Mouse (Mus musculus): Measurements from ENCODE around the gene Fcrla.

The Fcrla gene

DNA sequence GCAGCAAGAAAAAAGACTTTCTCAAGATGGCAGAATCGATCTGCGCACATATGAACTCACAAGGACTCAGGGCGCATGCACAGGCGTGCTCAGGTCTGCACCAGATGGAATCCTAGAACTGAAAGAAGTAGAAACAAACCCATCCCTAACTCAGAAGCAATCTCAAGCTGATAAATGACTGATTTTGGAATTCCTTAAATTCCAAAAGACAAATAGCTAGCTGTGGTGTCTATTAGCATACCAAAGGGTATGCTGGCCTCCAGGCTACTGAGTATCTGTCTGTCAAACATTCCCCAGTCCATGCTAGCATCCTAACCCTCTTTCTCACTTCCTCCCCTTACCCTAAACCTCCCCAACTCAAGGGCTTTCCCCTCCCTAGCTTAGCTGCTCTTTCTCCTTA is 38.1 kb downstream of the Fcrla start:
- peak; percentile 93 for DNase-seq (ENCODE audit: low read depth, low spot score)

DNA sequence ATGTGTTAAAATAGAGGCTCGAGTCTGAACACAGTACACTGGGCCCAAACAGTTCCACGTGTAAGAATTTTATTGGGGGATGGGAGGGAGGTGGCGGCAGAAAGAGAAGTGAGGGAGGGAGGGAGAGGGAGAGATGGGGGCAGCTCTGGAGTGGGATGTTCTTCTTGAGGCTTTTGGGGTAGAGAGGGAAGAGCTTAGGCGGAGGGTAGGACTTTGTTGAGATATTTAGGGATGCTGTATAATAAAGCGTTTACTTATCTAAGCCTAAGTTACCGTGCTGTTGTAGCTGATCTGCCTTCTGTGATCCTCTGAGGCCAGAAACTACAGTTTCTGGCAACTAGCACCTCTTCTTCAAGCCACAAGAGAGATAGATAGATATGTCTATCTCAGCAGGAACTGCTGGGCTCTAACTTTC is 41.3 kb downstream of the Fcrla start:
- DNase-seq (ENCODE audit: low read depth, low spot score) = no peak

DNA sequence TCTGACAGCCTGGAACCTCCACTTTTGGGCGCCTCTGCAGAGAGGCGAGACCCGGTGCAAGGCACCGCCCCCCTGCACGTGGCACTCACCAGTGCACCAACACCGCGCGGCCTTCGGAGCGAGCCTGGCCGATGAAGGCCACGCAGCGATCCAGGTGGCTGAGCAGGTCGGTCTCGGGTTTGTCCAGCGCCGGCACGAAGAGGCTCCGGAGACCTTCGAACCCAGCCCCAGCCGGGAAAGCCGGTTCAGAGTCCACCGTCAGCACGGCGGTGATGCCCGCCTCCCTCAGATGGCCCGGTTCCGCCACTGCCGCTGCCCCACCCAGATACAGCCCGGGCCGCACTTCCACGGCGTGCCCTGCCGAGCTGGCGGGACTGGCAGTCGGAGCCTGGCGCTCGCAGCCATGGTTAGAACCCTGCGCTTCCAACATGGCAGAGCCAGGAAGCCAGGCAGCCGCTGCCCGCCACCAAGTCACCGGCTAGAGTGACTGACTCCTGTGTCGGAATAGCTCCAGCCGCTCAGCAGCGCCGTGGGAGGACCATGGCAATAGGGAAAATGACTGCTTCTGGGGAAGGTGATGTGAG is 42.3 kb downstream of the Fcrla start, which contains the start of the genes Gm26620 and Dusp12:
TSS of gene Gm26620 (plus strand) at position 88 of the 584 bp plus-strand sequence.
TSS of gene Dusp12 (minus strand) at position 563 of the 584 bp plus-strand sequence.
- DNase-seq (ENCODE audit: low read depth, low spot score) = peak; percentile 94

DNA sequence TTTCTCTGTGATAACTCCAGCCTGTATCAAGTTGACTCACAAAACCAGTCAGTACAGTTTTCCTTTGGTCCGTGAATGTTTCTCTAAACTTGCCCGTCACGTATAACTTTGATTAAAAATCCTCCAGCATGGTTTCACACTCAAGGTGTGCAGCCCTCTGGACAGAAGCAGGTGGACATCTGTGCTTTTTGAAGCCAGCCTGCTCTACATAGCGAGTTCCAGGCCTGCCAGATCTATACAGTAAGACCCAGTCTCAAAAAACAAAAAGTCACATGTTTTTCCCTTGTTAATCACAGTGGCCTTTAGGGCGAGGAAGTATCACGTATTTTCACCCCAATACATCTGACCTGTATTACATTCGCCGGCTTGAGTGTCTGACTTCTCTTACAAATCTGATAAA is 43.0 kb downstream of the Fcrla start:
- no peak for DNase-seq (ENCODE audit: low read depth, low spot score)

DNA sequence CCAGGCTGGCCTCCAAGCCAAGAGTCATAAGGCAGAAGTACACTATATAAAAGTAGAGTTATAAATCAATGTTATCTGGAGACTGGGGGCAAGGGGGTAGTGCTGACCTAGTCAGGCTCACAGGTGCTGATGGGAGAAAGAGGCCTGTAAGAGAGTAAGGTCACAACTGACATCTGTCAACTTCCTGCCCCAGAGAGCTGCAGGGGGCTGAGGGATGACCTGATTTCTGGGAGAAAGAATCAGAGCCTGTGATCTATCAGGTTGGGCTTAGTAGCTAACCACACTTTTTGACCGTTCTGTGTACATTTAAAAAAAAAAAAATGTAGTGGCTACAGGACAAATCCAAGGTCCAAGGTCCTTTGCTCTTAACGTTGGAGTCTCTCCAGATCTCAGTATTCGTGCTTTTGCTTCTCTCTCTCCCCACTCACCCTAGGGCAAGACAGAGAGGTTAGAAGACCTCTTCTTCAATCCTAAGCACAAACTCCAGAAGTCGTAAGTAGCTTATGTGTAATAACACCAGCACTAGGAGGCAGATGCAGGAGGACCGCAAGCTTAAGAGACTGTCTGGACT is 44.4 kb downstream of the Fcrla start:
- DNase-seq (ENCODE audit: low read depth, low spot score) = no peak

DNA sequence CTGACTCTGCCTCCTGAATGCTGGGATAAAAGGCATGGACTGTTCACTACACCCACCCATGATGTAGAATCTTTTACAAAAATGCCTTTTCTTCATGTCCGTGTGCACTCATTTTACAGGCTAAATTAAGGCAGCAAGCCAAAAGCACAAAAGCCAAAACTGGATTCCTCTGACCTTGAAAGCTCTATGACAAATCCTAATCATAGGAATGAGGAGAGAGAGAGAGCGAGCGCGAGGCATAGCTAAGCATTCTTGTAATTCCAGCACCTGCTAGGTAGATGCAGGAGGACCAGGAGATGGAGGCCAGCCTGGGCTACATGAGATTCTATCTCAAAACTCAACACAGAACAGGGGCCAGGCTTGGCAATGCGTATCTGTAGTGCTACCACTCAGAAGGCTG is 50.5 kb downstream of the Fcrla start:
- DNase-seq (ENCODE audit: low read depth, low spot score) = no peak

DNA sequence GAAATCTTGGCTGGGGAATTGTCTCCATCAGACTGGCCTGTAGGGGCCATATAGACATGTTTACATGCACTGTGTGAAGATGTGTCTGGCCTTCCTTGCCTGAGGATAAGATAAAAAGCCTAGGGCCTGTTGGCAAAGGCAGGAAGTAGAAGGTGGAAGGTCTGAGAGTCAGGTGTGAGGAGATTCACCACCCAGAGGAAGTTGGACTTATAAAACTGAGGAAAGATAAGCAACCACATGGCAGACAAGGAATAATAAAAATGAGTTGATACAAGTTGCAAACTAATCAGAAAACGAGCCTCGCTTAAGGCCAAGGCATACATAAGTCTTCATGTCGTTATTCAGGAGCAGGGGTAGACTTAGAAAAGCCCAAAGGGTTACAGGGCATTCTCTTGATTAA is 51.7 kb downstream of the Fcrla start:
- DNase-seq (ENCODE audit: low read depth, low spot score) = no peak

DNA sequence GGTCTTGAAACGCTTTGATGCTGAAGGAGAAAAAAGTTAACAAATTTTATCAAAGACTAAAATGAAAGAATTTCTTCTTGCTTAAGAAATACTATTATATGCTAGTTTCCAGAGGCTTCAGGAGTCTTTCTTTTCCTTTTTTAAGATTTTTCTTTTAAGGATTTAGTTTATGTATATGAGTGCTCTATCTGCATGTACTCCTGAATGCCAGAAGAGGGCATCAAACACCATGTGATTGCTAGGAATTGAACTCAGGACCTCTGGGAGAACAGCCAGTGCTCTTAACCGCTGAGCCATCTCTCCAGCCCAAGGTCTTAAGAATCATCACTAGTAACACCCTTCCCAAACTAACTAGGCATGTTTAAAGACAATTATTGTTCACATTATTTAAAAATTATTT is 55.4 kb downstream of the Fcrla start:
- DNase-seq (ENCODE audit: low read depth, low spot score) = peak; percentile 57

DNA sequence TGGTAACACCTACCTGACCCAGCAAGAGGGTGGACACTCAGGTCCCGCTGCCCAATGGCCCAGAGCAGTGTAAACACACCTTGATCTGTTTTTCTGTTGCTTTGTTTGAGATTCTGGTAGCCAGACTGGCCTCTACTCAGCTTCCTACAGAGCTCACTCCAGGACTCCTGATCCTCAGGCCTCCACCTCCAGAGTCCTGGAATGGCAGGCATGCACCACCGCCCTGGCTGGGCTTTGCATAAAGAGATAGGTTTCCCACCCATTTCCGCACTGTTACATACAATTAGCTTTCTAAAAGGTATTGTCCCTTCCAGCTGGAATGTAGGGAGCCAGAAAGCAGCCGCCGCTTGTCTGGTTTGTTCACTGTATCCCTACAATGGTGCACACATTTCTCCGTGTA is 56.0 kb downstream of the Fcrla start:
- DNase-seq (ENCODE audit: low read depth, low spot score) = peak; percentile 96

DNA sequence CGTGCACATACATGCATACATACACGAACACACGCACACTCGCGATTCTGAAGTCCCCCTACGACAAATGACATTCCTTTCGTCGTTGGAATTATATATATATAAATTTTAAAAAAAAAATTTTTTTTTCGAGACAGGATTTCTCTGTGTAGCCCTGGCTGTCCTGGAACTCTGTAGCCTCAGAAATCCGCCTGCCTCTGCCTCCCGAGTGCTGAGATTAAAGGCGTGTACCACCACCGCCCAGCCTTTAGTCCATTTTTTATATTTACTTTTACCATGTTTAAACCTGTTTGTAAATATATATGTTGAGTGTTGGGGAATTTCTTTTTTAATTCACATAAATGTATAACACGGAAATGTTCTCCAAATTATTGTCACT is 58.5 kb downstream of the Fcrla start:
- DNase-seq (ENCODE audit: low read depth, low spot score) = no peak

DNA sequence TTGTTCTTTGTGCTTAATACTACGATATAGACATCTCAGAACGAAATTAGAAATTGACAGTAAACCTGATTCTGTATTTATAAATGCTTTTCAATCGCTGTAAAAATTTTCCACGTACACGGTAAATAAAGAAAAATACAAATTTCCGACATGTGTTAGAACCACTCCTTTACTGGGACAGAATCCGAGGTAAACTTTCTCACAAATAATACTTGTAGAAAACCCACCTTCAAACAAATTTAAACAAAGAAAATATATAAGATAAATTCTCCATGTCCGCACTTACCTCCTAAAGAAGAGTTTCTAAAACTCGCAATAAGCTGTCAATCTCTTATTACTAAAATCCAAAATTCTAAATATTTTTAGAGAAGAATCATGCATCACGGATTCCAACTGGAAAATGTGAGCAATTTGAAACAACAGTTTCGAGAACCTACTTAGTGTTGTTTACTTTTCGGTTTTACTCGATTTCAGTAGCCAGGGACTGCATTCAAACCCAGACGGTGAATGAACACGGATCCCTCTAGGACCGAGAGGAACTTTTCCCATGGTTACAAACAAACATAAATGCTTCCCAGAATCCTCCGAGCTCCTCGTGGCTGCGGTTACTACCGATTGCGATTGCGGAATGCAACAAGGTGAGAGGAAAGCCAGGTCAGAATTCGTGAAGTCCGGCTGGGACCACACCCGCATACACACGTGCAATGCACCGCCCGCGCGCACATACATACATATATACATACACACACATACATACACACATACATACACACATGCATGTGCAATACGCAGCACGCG is 59.1 kb downstream of the Fcrla start:
- peak; percentile 92 for DNase-seq (ENCODE audit: low read depth, low spot score)

DNA sequence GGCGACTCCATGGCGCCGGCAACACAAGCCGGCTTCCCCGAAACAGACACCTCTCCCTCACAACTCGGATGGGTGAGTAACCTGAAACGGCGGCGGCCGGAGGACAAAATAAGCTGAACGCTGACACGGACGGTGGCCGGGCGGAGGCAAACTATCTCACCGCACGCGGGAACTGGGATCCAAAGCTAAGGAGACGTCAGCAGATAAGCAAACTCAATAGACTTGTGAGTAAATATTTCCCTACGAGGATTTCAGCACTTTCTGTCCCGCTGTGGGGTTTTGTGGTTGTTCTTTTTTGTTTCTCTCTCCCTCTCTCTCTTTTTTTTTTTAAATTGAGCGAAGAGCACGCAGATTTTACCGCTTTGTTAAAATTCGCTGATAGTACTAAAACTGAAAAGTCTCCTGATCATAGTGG is 59.7 kb downstream of the Fcrla start, which contains the start of gene Atf6:
TSS of gene Atf6 (minus strand) at position 81 of the 415 bp plus-strand sequence.
- DNase-seq (ENCODE audit: low read depth, low spot score) = peak; percentile 96
